Mouse (Mus musculus) retina, postnatal 7 days (tissue): Measurements from ENCODE around the gene Sh2d3c.

Source experiments
- DNase-seq: peaks from one replicate; pipeline ENCODE4 v3.0.0-alpha.2; 2012; ENCODE audit warnings: low read depth, low spot score

The Sh2d3c gene

GRCm38 (mm10) chr2:32724832-32725790 is 4.3 kb downstream of the Sh2d3c start:
- no peak for DNase-seq

GRCm38 (mm10) chr2:32727435-32727834 is 6.6 kb downstream of the Sh2d3c start:
- DNase-seq: peak; percentile 85

GRCm38 (mm10) chr2:32728463-32728862 is 7.6 kb downstream of the Sh2d3c start:
- DNase-seq: no peak

- DNase-seq: no peak
Observed at GRCm38 (mm10) chr2:32729547-32729946, 8.7 kb downstream of the Sh2d3c start.

- DNase-seq: no peak
Observed at GRCm38 (mm10) chr2:32730854-32731253, 10.0 kb downstream of the Sh2d3c start.

GRCm38 (mm10) chr2:32731911-32732310 is 11.1 kb downstream of the Sh2d3c start:
- no peak for DNase-seq

GRCm38 (mm10) chr2:32732695-32733094 is 11.8 kb downstream of the Sh2d3c start:
- DNase-seq: no peak

- DNase-seq: no peak
Observed at GRCm38 (mm10) chr2:32734480-32734879, 13.6 kb downstream of the Sh2d3c start.

- DNase-seq: no peak
Observed at GRCm38 (mm10) chr2:32734933-32735332, 14.1 kb downstream of the Sh2d3c start.

GRCm38 (mm10) chr2:32736306-32736829 is 15.5 kb downstream of the Sh2d3c start:
- DNase-seq: no peak

- no peak for DNase-seq
Observed at GRCm38 (mm10) chr2:32737008-32737407, 16.2 kb downstream of the Sh2d3c start.

GRCm38 (mm10) chr2:32739311-32739710 is 18.5 kb downstream of the Sh2d3c start:
- DNase-seq: no peak

GRCm38 (mm10) chr2:32740916-32741272 is 20.0 kb downstream of the Sh2d3c start, which contains the start of gene 6330409D20Rik:
TSS of gene 6330409D20Rik (minus strand) at chr2:32741016.
- no peak for DNase-seq

- no peak for DNase-seq
Observed at GRCm38 (mm10) chr2:32741273-32742172, 20.7 kb downstream of the Sh2d3c start.

GRCm38 (mm10) chr2:32742173-32742531 is 21.3 kb downstream of the Sh2d3c start:
- DNase-seq: no peak

GRCm38 (mm10) chr2:32744272-32744982 is 23.6 kb downstream of the Sh2d3c start:
- DNase-seq: no peak

- no peak for DNase-seq
Observed at GRCm38 (mm10) chr2:32749082-32749481, 28.2 kb downstream of the Sh2d3c start.

- no peak for DNase-seq
Observed at GRCm38 (mm10) chr2:32750199-32750598, 29.3 kb downstream of the Sh2d3c start.

- DNase-seq: peak; percentile 70
Observed at GRCm38 (mm10) chr2:32750887-32751664, 30.2 kb downstream of the Sh2d3c start.

- DNase-seq: no peak
Observed at GRCm38 (mm10) chr2:32751665-32752033, 30.8 kb downstream of the Sh2d3c start.

GRCm38 (mm10) chr2:32752181-32752580 is 31.3 kb downstream of the Sh2d3c start:
- no peak for DNase-seq
